Mouse (Mus musculus): Measurements from ENCODE around the gene Zc3h10.

DNA sequence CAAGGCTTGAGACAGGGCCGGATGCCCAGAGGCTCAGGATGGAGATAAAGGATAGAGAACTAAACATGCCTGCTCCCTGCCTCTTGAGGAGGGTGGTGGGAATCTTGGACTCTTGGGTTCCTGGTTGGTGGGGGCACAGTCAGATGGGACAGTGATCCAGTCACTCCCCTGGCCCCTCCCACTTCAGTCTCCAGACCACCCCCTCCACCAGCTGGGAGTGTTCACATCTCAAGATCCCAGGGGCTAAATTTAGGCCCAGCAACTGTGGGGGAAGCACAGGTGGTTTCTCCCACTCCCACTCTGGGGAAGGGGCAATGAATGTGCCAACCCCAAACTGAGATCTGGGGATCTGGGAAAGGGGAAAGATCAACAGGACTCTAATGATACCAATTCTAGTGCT lies 40.6 kb upstream of the Zc3h10 start:
- TF ChIP-seq CTCF (IDR thresholded peaks at IDR 0.05; ENCODE audit: extremely low read depth, insufficient read depth, insufficient read length, insufficient replicate concordance) (no peak), POLR2A (IDR thresholded peaks at IDR 0.05; ENCODE audit: low read depth, low read length) (no peak)
